Mouse (Mus musculus) left cerebral cortex, adult 9 months (tissue): ENCODE data around the gene Canx.

Source experiments
- DNase-seq, 2 experiments: peaks; one replicate each; pipeline ENCODE4 v3.0.0; 2022; ENCODE audit warnings: low spot score in 2 of 2

The Canx gene

DNA sequence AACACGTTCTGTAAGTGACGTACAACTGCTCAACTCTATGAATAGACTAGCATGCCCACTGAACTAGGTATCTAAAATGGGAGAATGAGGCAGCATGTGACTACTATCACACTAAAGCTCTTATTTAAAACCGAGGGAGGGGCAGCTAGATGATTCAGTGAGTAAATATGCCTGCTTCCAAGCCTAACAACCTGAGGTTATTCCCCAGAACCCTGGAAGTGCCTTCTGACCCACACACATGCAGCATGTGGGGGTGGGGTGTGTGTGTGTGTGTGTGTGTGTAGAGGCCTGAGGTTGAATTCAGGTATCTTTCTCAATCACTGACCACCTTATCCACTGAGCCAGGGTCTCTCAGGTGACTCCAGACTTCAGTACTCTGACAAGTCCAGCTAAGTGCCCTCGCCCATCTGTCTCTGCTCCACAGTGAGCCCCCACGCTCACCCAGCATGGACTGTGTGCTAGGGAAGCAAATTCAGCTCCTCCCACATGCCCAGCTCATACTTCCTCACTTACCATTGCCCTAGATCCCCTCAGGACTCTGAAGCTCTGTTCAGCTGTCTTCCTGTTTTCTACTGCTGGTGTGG is 49.8 kb downstream of the Canx start:
- DNase-seq = no peak

DNA sequence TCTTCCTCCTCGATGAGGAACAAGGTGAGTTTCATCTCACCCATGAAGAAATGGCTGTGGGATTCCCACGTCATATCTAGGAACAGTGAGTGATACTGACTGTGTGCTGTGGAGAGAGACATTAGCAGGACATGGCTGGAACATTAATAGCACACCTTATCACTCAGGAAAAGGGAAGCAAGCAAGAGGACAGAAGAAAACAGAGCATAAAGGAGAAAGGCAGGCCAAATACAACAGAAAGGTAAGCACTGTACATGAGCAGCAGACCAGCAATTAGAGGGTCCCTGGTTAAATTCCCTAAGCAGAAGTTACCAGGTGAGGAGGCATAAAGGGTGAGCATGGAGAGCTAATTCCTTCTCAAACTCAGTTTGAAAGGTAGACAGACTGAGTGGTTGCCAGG is 50.4 kb downstream of the Canx start:
- DNase-seq = no peak

DNA sequence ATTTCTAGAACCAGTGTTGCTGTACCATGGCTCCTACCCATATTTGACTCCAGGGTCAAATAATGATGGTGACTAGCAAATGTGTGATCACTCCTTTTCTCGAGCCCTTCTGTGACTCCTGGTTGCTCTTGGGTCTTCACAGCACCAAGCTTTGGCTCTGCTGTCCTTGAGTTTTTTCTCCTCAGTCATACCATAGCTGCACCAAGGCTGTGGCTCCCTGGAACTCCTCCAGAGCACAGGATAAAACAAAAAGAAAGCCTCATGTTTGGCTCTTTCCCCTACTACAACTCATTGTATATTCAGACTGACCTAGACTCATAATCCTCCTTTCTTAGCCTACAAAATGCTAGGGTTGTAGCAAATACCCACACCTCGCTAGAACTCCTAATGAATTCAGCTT is 52.7 kb downstream of the Canx start:
- DNase-seq = no peak

DNA sequence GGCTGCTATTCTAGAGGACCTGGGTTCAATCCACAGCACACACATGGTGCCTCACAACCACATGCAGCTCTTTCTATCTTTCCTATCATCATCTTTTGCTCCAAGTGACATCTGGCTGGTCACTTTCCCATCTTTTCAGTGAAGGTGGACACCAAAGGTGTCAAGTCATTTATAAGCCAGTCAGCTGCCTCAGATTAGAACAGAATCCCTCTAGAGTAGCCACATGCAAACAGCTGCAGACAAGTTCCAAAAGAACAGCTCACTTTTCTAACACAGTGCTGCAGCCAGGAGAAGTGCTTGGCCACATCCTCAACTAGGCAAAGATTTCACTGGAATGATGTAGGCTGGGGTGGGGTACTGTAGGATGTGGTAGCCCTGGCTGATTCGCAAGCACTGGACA is 55.6 kb downstream of the Canx start:
- no peak for DNase-seq

DNA sequence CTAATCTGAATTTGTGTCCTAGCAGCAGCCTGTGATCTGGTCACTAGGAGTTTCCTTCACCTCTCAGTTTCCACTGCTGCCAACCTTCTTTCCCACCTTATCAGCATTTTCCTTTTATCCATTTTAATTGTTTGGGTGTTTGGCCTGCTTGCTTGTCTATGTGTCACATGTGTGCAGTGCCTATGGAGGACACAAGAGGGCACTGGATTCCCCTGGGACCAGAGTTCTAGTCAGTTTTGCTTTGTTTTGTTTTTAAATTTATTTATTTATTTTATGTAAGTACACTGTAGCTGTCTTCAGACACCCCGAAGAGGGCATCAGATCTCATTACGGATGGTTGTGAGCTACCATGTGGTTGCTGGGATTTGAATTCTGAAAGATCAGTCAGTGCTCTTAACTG is 56.3 kb downstream of the Canx start:
- no peak for DNase-seq

DNA sequence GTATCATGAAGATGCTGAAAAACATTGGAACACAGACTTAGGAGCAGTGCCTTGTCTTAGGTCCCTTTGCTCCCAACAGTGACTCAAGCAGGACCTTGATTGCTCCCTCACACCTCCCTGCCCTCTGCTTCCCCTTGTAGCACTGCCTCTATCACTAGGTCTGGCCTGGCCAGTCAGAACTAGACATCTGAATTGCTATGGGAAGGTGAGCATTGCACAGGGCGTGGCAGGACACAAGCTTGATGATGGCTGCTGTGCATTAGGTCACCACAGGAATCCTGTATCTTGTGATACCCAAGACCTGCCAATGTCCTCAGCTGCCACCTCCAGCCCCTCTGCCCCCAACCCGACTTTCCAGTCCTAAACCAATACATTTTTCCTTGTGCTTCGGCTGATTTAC is 58.5 kb downstream of the Canx start:
- DNase-seq = no peak

DNA sequence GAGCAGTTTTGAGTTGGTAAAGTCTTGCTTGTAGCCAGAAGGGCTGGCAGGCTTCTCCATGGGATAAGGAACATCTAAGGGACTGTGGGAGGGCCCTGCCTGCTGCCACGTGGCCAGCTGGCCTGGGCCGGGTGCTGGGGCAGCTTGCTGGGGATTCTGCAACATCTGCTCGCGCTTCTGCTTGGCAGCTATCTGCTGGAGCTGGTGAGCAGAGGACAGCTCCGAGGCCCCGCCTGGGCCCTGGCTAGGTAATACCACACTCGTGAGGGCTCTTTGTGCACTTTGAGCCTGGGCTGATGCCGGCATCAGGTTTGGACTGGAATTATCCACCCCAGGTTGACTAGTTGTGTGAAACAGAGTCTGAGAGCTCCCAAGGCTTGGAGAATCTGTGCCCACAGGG is 59.5 kb downstream of the Canx start:
- no peak for DNase-seq

DNA sequence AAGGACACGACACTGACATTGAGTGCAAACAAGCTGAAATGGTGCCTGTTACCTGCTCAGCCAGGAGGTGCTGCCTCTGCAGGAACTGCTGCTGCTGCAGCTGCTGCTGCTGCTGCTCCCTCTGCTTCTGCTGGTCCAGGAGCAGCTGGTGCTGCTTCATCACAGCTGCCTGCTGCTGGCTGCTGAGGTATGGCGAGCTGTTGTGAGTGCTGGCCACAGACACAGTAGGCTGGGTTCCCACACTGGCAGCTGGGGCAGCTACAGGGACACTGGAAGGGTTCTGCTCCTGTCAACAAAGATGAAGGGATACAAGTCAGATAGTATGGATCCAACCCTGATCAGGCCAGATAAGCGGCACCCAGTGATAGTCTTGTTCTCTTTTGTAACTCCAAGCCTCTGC is 62.3 kb downstream of the Canx start:
- DNase-seq = no peak

DNA sequence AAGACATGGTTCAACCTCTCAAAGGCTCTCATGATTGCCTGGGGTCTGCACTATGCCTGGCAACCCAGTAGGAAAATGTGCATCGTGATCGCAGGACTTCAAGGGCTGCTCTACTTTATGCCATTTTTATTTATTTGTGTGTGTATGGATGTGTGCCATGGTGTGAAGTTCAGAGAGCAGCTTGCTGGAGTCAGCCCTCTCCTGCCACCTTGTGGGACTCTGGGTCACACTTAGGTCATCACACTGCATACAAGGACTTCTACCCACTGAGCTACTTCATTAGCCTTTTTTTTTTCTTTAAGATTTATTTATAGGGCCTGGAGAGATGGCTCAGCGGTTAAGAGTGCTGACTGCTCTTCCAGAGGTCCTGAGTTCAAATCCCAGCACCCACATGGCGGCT is 63.5 kb downstream of the Canx start:
- no peak for DNase-seq

DNA sequence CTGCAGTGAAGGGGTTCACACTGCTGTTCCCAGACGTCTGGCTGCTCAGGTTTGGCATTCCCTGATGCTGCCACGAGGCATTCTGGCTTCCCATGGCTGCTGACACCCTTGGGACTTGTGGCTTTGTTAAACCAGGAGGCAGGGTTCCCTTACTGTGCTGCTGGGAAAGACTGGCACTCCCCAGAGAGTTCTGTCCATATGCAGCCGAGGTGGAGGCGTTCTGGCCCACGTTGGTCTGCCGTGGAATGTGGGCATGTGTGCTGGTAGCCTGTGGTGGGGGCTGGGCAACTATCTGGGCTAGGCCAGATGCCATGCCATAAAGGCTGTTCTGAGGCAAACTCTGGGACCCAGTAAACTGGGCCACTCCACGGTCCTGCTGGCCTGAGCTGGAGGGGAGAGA is 67.2 kb downstream of the Canx start:
- DNase-seq = peak in 1 of 2 experiments; percentile 66

DNA sequence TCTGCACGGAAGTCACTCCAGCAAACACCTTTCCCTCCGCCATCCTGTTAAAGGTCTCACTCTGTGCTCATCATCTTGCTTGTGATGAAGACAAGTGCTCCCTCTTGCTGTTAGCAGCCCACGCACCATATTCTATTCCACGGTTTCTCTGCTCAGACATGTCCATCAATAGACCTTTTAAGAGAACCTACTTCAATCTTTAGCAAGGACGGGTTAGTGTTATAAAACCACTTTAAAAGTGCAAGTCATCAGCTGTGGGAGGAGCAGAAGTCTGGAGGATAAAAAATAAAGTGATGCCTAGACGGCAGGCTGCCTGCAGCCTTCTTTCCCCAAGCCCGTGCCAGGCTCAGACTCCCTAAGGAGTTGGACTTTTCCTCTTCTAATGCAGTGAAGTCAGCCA is 68.9 kb downstream of the Canx start:
- DNase-seq = no peak

DNA sequence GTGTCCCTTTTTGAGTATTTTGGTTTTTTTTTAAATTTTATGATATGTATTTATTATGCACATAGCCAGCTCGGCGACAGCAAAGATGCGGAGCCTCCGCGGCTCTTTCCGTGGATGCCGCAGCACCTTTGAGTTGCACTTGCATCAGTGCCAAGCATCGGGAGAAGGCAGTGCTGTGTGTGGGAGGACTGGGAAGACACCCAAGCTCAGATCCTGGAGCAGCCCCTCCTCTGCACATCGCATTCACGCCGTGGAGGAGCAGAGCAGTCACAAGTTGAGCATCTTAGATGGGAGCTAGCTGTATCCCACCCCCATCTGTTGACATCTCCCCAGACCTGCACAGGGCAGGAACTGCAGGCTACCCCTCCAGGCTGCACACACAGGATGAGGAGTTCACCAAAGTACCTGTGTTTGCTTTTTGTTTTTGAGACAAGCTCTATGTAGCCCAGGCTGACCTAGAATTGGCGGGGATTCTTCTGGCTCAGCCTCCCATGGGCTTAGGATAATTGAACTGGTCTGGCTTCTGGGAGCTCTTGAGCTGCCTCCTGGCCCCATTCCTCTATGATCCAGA is 71.4 kb downstream of the Canx start:
- peak; percentile 83 to 91 for DNase-seq

DNA sequence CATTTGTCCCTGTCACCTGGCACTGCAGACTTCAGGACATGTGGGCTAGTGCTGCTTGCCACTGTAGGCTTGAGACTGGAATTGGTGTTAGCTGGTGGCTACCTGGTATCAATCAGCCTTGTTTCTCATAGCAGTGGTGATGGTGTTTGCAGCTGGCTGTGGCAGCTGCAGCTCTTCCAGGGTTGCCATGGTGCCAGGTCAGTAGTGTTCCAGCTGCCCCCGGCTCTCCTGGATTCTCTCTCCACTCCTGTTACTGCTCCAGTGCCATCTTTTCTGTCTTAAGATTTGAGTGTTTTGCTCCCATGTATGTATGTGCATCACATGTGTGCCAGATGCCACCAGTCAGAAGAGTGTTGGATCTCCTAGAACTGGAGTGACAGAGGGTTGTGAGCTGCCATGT is 72.1 kb downstream of the Canx start:
- DNase-seq = no peak

DNA sequence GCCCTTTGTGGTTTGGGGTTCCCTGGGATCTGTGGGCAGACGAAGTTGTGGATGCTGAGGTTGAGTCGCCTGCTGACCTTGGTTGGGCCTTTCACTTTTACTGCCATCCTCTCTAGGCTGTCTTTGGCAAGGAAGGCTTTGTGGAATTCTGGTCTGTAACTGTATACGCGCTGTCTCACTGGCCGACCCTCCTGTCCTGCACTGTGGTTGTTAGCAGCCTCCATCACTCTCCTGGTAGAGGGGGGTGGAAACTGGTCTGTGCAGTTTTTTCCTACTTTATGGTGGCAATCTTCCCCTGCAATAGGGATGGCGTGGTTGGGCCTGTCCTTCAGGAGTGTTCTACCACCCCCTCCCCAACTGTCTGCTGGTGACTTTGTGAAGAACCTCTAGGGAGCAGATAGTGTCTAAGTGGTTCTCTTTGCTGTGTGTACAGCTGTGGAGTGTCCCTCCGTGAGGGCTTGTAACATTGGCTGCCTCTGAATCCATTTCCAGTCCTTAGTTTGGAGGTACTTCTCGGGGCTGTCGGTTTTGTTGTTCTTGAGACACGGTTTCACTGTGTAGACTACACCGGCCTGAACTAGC is 72.7 kb downstream of the Canx start:
- no peak for DNase-seq

DNA sequence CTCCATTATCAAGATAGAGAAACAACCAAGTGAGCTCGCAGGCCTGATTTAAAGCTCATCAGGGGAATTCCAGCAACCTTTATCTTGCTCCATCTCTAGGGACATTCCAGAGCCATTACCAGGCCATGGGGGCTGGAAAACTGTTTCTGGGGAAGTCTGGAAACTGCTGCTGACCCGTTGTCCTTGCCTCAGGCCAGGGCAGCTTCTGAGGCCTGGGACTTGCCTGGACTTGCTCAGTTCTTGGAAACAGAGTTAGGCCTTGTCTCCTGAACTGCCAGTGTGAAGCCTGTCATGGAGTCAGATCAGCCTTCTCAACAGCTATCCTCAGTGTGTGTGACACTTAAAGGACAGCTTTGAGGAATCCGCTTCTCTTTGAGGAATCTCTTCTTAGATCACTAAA is 73.3 kb downstream of the Canx start:
- DNase-seq = no peak

DNA sequence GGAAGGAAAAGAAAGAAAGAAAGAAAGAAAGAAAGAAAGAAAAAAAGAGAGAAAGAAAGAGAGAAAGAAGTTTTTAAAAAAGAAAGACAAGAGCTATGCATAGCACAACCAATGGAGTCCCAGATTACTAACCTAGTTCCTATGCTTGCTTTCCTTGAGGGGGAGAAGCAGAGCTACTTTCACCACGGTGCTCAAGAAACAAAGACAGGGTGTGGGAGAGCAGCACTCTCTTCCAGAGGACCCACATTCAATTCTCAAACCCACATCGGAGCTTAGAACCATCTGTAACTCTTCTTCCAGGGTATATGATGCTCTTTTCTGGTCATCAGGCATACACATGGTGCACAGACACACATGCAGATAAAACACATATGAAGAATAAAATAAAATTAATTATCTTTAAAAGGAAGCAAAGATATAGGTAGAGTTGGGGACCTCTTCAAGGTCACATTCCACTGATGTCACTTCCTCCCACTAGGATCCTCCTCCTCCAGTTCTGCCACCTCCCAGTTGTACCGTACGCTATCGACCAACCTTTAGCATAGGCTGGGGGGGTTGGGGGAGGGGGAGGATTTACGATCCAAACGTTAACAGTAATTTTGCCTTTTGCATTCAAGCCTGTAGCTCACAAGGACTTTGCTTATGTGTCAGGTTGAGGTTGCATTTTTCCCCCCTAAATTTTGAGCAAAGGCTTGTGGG is 76.9 kb downstream of the Canx start:
- DNase-seq = no peak

DNA sequence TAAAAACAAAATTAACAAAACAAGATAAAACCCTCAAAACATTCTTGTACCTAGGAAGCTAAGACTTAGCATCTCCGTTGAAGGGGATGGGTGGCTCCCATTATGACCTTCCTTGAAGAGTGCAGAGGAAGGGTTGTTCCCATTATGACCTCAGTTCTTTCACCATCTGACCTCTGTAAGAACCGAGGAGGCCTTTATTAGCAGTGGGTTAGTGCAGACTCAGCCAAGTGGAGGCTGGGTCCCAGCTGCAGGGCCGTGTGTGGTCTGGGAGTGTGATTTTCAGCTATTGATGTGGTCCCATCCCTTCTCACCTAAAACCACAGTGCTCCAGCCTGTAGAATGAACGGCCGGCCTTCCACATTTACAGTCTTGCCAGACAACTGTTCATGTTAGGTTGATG is 80.2 kb downstream of the Canx start:
- DNase-seq = no peak
